Mouse (Mus musculus): ENCODE data around the gene Fam151b. TPM values are rescaled to one million over a fixed set of nuclear protein-coding genes. Genes with fewer than 3 reads are reported as not detected.

Fam151b gene
- total RNA-seq, 2 experiments from 2014 or later = 2.6 to 3.4 TPM

DNA sequence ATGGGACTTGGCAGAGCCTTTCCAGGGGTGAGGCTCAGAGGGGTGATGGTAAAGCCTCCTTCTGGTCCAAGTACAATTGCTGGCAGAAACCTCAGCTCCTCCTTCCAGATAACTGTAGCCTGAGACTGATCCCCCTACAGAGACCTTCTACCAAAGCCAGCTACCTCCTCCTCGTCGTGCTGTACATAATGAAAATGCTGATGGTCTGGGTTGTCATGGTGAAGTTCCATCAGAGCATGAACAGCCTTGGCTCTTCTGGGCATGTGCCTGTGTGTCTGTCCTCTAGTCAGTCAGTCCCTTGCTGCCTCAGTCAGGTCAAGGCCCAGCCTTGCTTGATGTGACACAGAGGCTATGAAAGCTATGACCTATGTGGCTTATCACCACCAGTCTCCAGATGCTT lies 73.3 kb downstream of the Fam151b start:
- DNase-seq = no peak

DNA sequence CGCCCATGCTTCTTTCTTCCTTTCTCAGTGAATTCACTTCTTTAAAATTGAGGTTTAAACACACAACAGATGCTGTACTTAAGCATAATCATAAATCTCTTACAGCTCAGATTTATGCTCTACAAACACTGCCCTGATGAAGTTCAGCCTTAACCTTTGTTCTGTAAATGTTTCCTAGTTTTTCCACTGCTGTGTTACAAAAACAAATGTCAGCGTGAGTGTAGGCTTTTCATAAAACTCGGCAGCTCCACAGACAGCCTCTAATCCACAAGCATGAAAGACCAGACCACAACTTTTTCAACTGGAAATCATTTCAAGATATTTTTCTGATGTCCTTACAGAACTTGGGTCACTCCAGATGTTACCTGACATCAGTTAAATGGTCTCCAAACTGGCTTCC lies 80.3 kb downstream of the Fam151b start:
- no peak for DNase-seq

DNA sequence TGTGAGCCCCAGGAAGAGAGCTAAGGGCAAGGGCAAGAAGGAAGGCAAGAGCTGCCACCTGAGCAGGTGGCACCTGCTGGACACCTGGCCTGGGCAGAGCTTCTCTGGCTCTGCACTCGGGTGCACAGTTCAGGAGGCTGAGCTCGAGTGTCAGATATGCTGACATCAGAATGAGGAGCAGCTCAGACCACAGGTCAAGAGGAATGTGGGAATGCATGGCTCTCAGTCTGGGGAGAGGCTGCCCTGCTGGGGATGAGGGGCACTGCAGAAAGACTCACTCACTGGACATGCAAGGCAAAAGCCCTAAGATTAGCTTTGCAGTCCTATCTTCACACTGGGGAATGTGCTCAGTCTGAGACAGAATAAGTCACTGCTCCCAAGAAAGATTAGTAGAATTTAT lies 81.8 kb downstream of the Fam151b start:
- DNase-seq = no peak

Other genes starting within 250 kb of the Fam151b start
- gene Gm20379, start 178.0 kb downstream of the Fam151b start, total RNA-seq (2021) = not detected
- gene Dhfr, start 129.3 kb downstream of the Fam151b start, total RNA-seq (2021) = 1 to 10 TPM; 7.9 to 8.4 TPM
- 10 to 100 TPM; 14.2 to 14.5 TPM for gene Msh3, start 129.0 kb downstream of the Fam151b start, total RNA-seq (2021)
- under 1 TPM; 0.07 to 0.19 TPM for gene Ankrd34b, start 58.1 kb downstream of the Fam151b start, total RNA-seq (2021)
- gene Zfyve16, start 46.9 kb upstream of the Fam151b start, total RNA-seq (2021) = 10 to 100 TPM; 19.2 to 20.3 TPM
- gene Spz1, start 92.2 kb upstream of the Fam151b start, total RNA-seq (2021) = not detected
- gene Serinc5, start 127.1 kb upstream of the Fam151b start, total RNA-seq (2021) = 10 to 100 TPM; 27.5 to 29.4 TPM

Measured in heart, postnatal 4 days (tissue).